Mouse (Mus musculus): ENCODE measurements around the gene Sh3bp5l.
"Not testable (repeated sequence)": the region's sequence is repeated elsewhere in the genome, so short reads cannot be mapped to it uniquely, and the experiment has no call there.

Sh3bp5l gene

DNA sequence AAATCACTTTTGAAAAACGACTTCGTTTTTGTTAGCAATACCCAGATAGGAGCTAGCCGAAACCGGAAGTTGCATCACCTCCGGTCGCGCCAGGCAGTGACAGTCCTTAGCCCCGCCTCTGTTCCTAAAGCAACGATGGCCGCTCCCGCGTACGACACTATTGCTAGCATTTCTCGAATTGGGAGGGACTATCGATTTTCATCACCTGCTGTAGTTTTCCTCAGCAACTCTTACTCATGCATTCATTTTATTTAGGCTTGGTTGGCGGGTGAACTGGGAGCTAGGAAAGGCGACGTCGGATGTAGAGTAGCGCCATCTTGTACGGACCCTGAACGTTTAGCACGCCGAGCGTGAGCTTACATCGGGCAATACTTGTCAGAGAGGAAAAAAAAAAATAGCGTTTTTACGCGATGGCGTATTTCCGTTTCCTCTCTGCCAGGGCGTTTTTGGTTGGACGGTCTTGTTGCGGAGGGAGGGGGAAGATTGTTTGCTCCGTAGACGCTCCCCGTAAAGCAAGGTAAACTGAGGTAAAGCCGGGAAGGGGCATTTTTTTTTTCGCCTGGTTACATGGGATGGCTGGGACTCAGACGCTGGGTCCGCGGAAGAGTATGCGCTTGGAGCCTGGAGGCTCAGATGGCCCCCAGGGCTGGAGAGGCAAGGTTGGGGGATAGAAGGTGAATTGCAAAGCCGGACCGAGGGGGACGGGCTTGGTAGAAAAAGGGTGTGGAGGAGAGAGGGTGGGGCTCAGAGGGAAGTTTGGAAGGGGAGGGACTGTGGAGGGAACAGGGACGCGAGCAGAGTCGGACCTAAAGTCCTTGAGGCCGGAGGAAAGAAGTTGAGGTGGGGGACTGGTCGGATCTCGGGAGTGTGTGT is at the start of gene Sh3bp5l, which contains the start of gene Zfp672:
TSS of gene Sh3bp5l (plus strand) at position 449 of the 873 bp plus-strand sequence.
TSS of gene Zfp672 (minus strand) at position 64 of the 873 bp plus-strand sequence.
- peak; percentile 92 to 98 for DNase-seq (ENCODE audit: inconsistent age in 2 of 2, low spot score in 1 of 2)

DNA sequence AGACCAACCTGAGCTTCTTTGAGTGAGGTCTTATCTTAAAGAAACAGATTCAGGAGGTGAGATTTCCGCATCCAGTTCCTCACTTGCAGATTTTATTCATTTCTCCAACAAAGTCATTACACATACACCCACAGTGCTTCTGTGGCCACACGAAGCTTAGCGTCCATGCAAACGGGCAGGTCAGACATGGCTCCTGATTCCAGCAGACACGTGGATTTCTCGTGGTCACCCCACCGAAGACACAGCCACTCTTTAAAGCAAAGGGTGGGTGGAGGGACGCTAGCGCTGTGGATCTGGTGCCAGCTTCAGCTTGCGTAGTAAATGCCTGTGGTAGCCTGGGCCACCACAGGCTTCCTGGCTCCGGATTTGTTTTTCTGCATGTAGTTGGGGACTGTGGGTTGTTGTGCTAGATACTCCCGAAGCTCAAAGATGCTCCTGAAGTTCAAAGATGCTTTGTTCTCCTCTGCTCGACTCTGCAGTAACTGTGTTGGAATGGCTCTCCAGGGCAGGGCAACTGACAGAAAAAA is 48.5 kb upstream of the Sh3bp5l start:
- DNase-seq (ENCODE audit: inconsistent age in 2 of 2, low spot score in 1 of 2): no peak

DNA sequence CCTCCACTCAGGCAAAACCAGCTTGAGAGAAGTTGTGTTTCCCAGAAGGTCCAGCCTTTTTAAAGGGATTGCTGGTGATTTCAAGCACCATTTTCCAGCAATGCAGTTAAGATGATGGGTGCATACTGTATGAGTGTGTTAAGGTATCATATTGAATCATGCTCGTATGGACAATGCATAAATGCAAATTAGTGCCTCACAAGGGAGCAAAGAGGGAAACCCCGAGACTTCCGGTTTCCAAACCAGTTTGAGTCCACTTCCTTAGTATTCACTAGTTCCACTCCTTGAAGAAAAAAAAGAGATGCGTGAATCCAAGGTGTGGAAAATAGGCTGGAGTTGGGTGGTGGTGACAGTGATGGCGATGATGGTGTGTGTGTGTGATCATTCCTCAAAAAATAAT is 48.0 kb upstream of the Sh3bp5l start:
- no peak for DNase-seq (ENCODE audit: inconsistent age in 2 of 2, low spot score in 1 of 2)

DNA sequence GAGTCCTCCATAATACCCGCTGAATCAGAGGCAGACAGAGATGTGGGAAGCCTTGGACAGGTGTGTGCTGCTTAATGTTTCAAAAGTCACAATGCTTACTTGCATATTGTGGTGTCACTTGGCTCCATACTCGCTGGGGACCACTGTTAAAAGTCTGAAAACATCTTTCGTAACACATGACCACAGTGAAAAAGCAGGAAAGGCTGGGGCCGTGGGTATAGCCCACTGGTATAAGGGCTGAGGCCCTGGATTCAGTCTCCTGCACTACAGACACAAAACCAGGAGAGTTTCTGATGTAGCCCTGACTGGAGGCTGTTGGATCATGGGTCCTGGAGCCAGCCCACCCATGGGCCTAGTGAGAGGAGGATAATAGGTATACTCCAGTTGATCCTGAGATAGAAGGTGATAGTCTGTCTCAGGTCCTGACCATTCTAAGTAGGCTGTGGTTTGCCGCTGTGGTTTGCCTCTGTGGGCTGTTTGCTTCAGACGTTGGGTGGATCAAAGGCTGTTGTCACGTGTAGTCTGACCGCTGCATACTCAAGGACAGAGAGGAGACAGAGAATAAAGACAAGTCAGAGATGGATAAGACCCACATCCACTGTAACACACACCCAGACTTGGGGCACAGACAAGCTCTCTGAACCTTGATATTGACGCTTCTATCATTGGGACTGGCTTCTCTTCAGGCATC is 40.4 kb upstream of the Sh3bp5l start:
- DNase-seq (ENCODE audit: inconsistent age in 2 of 2, low spot score in 1 of 2): peak; percentile 47 to 60

DNA sequence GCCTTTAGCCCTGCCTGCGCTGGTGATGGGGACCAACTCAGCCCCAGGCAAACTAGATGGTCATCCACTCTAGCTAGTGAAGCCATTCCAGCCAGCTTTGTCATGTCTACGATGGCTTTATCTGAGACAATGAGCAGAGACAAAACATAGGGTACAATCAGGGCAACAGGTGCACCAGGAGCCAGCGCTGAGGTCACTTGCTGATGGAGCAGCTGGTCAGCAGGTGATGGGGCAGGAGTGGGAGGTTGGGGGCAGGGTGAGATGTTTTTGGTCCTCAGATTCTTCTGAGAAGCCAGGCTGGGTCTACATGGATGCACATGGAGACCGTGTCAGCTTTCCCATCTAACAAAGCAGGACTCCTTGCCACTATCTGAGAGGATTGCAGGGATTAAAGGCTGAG is 39.7 kb upstream of the Sh3bp5l start:
- no peak for DNase-seq (ENCODE audit: inconsistent age in 2 of 2, low spot score in 1 of 2)

DNA sequence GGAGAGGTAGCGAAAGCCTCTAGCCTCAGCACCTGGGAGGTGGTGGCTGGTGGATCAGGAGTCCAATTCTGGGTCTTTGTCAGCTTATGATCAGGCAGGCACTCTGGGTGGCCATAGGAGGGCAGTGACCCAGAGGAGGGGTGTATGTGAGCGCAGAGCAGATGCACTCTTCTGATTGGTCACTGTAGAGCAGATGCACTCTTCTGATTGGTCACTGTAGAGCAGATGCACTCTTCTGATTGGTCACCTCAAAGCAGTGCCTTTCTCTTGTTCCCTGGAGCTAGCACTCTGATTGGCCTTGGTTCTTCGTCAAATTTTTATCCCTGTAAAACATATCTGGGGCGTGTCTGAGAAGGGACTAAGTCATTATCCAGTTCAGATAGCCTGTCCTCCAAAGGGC is 37.7 kb upstream of the Sh3bp5l start:
- no peak for DNase-seq (ENCODE audit: inconsistent age in 2 of 2, low spot score in 1 of 2)

DNA sequence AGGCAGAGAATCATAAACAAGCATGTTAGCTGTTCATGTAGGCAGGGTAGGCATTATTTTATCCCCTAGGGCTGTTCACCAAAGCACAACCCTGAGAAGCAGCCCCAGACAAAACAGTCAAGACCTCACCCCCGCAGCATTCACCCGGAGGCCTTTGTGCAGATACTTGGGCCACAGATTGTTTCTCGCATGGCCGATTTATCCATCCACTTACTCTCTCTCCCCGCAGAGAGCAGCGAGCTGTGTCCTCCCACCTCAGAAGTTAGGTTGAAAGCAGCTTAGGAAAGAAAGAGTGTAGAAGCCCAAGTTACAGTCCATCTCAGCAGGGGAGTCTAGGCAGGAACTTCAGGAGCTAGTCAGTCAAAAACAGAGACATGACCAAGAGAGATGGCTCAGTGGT is 33.1 kb upstream of the Sh3bp5l start:
- DNase-seq (ENCODE audit: inconsistent age in 2 of 2, low spot score in 1 of 2): no peak

DNA sequence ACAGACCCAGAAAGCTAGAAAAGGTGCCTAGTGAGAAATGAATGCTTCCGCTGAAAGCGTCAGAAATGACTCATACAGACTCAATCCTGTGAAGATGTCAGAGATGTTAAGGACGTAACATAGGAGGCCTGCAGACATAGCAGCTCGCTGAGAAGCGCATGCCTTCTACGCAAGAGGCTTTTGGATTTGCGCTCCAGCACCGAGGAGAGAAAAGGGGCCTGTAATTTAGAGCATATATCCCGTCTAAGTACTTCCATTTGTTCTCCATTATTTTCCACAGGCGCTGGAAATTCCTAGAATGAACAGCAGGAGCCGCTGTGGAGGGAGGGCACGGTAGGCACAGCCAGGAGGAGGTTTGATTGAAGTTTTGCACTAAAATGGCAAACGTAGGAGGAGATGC is 29.5 kb upstream of the Sh3bp5l start:
- DNase-seq (ENCODE audit: inconsistent age in 2 of 2, low spot score in 1 of 2): peak; percentile 83 to 95

DNA sequence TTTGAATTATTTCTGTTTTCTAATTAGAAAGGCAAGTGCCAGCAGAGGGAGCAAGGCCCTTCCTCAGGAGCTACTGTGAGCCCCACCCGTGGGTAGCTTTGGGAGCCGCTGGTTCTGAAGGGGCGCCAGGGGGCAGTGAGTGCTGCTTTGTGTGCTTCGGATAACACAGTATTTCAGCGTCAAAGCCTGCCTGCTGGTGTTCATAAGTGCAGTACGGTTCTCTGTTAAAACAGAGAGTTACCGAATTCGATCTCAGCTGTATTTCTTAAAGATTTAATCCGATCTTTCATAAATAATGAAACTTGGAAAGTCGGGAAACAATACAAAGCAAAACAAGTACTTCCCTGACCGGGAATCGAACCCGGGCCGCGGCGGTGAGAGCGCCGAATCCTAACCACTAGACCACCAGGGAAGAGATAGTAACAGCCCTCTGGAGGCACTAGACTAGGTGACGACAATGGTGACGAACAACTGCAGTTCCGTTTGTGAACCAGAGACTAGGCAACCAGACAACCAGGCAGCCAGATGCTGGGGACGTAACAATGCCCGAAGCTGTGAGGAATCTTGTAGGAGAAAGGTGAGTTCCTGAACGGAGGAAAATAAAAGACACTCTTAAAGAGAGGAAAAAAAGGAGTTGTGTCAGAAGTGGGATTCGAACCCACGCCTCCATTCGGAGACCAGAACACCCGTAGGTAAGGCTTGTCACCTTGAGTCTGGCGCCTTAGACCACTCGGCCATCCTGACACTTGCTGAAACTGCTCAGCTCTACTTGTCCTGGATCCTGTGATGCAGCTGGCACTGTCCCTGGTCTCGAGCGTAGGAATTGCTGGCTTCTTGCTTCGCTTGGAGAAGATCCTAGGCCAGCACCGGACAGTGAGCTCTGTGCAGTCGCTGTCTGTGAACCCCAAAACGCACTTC is 28.4 kb upstream of the Sh3bp5l start:
- DNase-seq (ENCODE audit: inconsistent age in 2 of 2, low spot score in 1 of 2): peak; percentile 99 to 100

DNA sequence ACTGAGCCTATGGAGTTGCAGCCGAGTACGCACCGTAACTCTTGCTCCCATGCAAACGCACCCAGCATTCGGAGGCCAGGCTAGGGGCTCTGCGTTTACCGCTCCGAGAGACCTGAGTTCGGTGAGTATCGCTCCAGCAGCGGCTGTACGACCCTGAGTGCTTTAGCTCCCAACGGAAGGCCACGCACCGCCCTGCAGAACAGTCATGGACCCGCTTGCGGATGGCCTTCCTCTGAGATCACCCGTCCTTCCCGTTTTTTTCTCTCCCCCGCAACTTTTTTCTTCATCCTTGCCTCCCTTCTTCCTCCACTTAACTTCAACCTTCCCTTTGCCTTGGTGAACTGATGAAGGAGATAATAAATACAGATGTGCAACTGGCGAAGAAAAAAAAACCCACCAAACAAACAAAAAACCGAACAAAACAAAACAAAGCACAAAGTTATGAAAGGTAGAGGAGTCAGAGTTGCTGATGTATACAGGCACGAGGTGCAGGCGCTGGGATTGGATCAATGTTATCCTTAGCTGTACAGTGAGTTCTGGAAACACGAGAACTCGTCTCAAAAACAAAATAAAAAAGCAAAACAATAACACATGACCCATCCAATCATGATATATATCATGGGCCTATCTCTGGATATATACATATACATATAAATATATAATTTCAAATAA is 27.6 kb upstream of the Sh3bp5l start:
- no peak for DNase-seq (ENCODE audit: inconsistent age in 2 of 2, low spot score in 1 of 2)

DNA sequence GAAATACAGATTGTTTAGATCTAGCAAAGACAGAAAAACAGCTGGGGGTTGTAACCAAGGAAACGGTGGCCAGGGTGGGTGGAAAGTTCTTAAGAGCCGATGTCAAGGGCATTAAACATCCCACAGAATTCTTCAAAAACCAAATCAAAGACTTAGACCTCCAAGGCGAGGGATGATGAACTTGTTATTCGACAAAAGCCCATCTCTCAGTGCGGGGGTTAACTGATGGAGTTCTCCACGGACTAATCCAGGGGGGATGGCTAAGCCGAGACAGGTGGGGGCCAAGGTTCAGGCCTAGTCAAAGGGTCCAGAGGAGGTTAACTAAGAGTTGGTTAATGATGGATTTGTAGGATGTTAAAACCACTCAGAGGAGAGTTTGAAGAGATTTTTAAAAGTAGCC is 26.9 kb upstream of the Sh3bp5l start:
- no peak for DNase-seq (ENCODE audit: inconsistent age in 2 of 2, low spot score in 1 of 2)

DNA sequence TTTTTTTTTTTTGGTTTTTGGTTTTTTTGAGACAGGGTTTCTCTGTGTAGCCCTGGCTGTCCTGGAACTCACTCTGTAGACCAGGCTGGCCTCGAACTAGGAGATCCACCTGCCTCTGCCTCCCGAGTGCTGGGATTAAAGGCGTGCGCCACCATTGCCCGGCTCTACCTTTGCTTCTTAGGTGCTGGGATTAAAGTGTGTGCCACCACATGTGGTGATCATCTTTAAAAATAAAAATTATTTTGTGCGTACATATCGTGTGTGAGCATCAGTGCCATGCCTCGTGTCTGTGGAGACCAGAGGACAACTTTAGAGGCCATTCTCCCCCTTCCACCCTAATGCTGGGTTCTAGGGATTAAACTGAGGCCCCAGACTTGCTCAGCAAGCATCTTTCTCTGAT is 25.2 kb upstream of the Sh3bp5l start:
- not testable (repeated sequence) for DNase-seq (ENCODE audit: inconsistent age in 2 of 2, low spot score in 1 of 2)

DNA sequence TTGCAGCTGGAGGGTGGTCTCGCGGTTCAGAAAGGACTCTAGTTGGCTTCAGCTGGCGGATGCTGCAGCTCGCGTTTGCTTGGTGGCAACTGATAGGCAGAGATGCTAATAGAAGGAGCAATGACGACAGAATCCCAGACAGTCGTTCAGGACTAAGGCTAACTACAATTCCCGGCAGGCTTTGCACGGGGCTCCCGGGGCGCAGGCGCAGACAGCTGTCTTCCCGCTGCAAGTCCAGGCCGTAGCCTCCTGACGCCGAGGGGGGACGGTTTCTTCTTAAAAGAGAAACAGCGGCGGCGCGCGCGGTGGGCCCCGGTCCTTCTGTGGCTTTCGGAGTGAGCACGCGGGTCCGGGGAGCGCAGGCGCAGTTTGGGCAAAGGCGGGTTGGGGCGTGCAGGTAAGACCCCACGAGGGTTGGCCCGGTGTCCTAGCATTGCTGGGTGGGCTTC is 23.6 kb upstream of the Sh3bp5l start, which contains the start of gene Zfp692:
TSS of gene Zfp692 (plus strand) at position 210 of the 449 bp plus-strand sequence.
- peak; percentile 96 to 97 for DNase-seq (ENCODE audit: inconsistent age in 2 of 2, low spot score in 1 of 2)

DNA sequence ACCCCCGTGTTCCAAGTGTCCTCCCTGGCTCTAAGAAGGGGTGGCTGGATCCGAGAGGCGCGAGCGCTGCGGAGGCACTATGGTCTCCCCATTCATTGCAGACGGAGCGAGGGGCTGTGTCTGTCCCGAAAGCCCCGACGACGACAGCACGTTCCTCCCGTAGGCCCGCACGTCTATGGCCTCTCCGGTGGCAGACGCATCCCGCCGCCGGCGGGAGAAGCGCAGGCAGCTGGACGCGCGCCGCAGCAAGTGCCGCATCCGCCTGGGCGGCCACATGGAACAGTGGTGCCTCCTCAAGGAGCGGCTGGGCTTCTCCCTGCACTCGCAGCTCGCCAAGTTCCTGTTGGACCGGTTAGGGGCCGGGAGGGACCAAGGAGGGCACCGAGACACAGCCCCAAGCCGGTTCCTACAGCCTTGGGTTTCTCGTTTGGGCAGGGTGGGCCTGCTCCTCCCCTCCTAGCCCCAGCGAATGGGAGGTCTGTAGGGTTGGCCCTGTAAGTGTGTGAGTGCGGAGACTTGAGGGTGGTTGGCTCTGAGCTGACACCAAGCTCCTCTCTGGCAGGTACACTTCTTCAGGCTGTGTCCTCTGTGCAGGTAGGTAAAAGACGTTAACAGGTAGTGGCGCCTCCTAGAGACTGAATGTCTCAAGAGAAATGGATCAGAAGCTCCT is 23.0 kb upstream of the Sh3bp5l start:
- DNase-seq (ENCODE audit: inconsistent age in 2 of 2, low spot score in 1 of 2): peak; percentile 72 to 86

DNA sequence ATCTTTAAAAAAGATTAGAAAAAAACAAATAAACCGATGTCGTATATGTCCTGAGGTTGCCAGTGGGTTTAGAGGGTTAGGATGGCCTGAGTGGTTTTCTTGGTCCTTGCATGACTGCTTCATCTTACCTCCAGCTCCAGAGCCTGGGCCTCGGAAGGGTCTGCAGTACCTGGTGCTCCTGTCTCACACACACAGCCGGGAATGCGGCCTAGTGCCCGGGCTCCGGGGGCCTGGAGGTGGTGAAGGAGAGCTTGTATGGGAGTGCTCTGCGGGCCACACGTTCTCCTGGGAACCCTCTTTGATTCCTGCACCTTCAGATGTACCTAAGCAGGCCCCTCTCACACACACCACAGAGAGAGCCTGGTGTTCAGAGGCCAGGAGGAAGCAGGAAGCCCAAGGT is 21.9 kb upstream of the Sh3bp5l start:
- DNase-seq (ENCODE audit: inconsistent age in 2 of 2, low spot score in 1 of 2): no peak

DNA sequence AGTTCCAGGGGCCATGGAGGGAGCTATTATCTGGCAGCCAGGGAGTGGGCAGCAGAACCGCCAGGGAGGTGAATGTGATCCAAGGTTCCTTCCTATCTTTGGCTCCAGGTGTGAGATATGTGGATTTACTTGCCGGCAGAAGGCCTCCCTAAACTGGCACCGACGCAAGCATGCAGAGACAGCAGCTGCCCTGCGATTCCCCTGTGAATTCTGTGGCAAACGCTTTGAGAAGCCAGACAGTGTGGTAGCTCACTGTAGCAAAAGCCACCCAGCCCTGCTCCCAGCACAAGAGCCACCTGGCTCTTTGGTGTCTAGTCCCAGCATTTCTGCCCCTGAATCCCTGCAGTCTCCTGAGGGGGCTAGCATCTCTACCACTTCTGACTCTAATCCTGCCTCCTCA is 16.5 kb upstream of the Sh3bp5l start:
- DNase-seq (ENCODE audit: inconsistent age in 2 of 2, low spot score in 1 of 2): no peak

DNA sequence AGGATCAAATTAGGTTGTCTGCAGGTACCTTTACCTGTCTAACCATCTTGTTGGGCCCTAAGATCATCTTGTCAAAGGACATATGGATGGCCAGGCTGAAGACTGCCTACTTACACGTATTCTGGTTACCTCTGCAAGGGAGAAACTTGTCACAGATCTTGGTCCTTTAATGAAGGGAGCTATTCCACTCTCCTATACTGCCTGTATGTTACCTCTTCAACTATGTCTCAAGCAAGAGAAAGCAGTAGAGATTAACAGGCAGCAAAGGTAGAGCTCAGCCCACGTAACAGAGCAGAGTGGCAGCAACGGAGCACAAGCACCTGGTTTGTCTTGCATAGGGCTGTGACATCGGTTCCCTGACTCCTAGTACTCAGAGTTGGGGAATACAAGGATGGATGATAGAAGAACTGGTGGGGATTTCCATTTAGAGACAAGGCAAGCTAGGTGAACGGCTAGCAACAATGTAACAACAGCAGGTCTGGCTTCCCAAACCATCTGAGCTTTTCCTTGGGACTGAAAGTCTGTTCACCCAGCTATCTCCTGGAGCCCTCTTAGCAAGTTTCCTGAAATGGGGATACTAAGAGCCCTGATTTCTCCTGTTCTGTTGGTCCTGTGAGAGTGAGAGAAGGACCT is 14.9 kb upstream of the Sh3bp5l start:
- no peak for DNase-seq (ENCODE audit: inconsistent age in 2 of 2, low spot score in 1 of 2)

DNA sequence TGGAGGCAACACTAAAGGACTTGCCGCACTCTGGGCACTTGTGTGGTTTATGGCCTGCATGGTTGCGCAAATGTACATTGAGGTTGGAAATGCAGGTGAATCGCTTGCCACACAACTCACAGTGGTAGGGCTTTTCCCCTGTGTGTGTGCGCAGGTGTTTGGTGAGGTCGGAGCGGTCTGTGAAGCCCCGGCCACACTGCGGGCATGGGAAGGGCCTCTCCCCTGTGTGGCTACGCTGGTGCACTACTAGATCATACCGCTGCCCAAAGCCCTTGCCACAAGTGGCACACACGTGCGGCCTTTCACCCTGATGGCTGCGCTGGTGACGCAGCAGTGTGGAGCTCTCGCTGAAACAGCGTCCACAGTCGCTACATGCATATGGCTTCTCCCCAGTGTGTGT is 14.2 kb upstream of the Sh3bp5l start:
- DNase-seq (ENCODE audit: inconsistent age in 2 of 2, low spot score in 1 of 2): no peak

DNA sequence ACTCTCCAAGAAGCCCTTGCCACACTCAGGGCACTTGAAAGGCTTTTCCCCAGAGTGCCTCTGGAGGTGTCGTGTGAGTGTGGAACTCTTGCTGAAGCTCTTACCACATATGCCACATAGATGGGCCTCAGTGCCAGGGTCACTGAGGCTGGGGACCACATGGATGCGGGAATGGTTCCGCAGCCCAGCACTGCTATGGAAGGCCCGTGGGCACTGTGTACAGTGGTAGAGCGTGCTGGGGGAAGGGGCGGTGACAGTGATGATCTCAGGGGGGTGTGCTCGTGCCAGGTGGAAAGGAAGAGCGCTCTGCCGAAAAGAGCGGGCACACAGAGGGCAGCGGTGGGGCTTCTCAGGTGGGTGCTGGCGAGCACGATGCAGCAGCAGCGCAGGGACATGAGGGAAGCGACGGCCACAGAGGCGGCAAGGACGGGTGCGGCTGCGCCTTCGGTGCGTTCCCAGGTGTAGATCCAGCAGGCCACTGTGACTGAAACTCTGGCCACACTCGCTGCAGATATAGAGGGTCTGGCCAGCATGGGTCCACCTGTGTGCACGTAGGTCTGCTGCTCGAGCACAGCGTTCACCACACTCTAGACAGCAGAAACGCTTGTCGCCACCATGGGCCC is 13.6 kb upstream of the Sh3bp5l start:
- DNase-seq (ENCODE audit: inconsistent age in 2 of 2, low spot score in 1 of 2): no peak
